Mouse (Mus musculus) adrenal gland, postnatal 10 days (tissue): Measurements from ENCODE around the gene Stk17b. TPM values are rescaled to one million over a fixed set of nuclear protein-coding genes. Genes with fewer than 3 reads are reported as not detected.
A peak's percentile ranks its signal among the peaks of the same experiment; 100 is the strongest.
"Not testable (repeated sequence)": the region's sequence is repeated elsewhere in the genome, so short reads cannot be mapped to it uniquely, and the experiment has no call there.

Source experiments
- DNase-seq: peaks from one replicate; pipeline ENCODE4 v3.0.0; 2021; ENCODE audit warnings: mixed read lengths
- total RNA-seq, 2 experiments: library from RNA; stranded (reverse); gene quantifications; 2 replicates each; pipeline ENCODE4 v1.2.3; 2021

The Stk17b gene
- total RNA-seq, 2 experiments from 2014 or later = 22.4 TPM

GRCm38 (mm10) chr1:53726883-53727282 lies 58.1 kb downstream of the Stk17b start:
- no peak for DNase-seq

- DNase-seq = no peak
These were observed 63.7 kb downstream of the Stk17b start for GRCm38 (mm10) chr1:53721353-53721752.

GRCm38 (mm10) chr1:53720601-53721351 lies 64.2 kb downstream of the Stk17b start:
- DNase-seq = no peak

- DNase-seq = no peak
These were observed 69.0 kb downstream of the Stk17b start for GRCm38 (mm10) chr1:53715966-53716515.

- DNase-seq = peak; percentile 20
These were observed 69.6 kb downstream of the Stk17b start for GRCm38 (mm10) chr1:53715446-53715845.

GRCm38 (mm10) chr1:53713383-53713782 lies 71.6 kb downstream of the Stk17b start:
- not testable (repeated sequence) for DNase-seq

GRCm38 (mm10) chr1:53711069-53711468 lies 74.0 kb downstream of the Stk17b start:
- DNase-seq = no peak

- DNase-seq = not testable (repeated sequence)
These were observed 75.4 kb downstream of the Stk17b start for GRCm38 (mm10) chr1:53709602-53710001.

- peak; percentile 37 for DNase-seq
These were observed 78.3 kb downstream of the Stk17b start, which contains the start of gene Dnah7a for GRCm38 (mm10) chr1:53706431-53707361. TSS of gene Dnah7a (minus strand) at chr1:53706784.

Other genes starting within 250 kb of the Stk17b start
- under 1 TPM; 0.15 to 0.51 TPM for gene Dnah7a, start 78.4 kb downstream of the Stk17b start, total RNA-seq